Mouse (Mus musculus): ENCODE data around the gene Ccdc171. TPM values are rescaled to one million over a fixed set of nuclear protein-coding genes. Genes with fewer than 3 reads are reported as not detected.

Ccdc171 gene
- polyA plus RNA-seq, 1 experiment from 2014 or later, result 6.0 TPM

DNA sequence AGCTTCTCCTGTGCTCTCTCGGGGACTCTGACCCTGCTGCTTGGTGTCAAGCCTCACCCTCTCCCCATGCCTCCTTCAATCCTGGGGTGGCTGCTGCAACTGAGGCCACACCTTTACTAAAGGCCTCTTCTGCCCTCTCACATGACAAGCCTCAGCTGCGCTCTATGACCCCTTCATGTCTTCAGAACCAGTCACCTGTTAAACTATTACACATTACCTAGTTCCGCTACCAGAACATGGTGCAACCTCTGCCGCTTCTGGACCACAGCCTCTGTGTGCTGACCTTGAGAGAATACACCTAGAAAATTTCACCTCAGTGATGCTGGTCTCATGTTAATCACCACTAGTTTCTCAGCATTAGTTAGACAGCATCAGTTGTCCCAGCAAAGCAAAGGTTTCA is 254.7 kb downstream of the Ccdc171 start:
- no peak overlapping the region for H3K9ac ChIP-seq
- no peak overlapping the region for H3K27ac ChIP-seq
- H3K4me2 ChIP-seq, result no peak overlapping the region
- no peak for ATAC-seq (ENCODE audit: low FRiP score)
- peaks cover 3% of the 10 kb centered on the region; the same call in 1 of the 2 replicates for H3K4me1 ChIP-seq
- H3K4me3 ChIP-seq (replicated peaks), result no peak overlapping the region
- no peaks in the 10 kb centered on the region for H3K36me3 ChIP-seq (replicated peaks)
- H3K27me3 ChIP-seq, result no peaks in the 10 kb centered on the region
- WGBS, result 98% methylated on average over 4 of the region's 4 CpGs
- 0 out of 2 replicates have a peak, but pooled peaks cover 6% of the 10 kb centered on the region for H3K9me3 ChIP-seq

DNA sequence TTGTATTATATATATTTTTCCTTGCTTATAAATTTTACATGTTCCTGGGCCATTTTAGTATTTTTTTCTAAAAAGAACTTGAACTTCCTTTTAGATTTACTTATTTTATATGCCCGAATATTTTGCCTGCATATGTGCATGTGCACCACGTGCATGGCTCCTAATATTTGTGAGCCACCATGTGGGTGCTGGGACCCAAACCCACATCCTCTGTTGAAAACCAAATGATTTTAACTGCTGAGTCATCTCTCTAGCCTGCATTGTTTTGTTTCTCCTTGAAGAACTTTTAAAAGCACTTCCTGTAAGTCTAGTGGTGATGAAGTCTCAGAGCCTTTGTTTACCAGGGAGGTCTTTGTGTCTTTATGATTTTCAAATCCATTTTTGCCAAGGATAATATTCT is 259.8 kb downstream of the Ccdc171 start:
- Histone ChIP-seq H3K27ac (no peak overlapping the region), H3K4me3 (replicated peaks) (no peak overlapping the region), H3K4me2 (no peak overlapping the region), H3K27me3 (no peaks in the 10 kb centered on the region), H3K4me1 (no peaks in the 10 kb centered on the region), H3K36me3 (replicated peaks) (no peaks in the 10 kb centered on the region), H3K9me3 (0 out of 2 replicates have a peak, but pooled peaks cover under 1% of the 10 kb centered on the region), H3K9ac (no peak overlapping the region)
- no peak for ATAC-seq (ENCODE audit: low FRiP score)
- 92% methylated on average over 2 of the region's 2 CpGs for WGBS

DNA sequence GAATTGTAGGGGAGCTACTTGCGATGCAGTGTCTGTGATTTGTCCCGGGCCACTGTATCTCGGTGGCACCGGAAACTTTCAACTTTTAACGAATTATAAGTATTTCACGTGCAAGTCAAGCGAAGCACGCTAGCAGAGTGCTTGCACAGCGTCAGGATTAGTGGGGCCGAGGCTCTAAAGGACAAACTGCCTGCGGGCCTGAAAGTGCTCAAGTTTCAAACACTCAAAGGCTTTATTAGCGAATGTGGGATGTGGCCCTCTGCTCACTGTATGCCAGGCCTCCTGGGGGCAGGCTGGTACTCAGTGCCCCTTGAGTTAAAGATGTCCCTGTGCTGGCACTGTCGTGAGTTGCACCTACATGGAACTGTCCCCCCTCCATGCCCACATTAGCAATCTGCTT is 266.5 kb downstream of the Ccdc171 start:
- Histone ChIP-seq H3K27ac (no peak overlapping the region), H3K36me3 (replicated peaks) (no peaks in the 10 kb centered on the region), H3K4me1 (peaks cover 16% of the 10 kb centered on the region), H3K9ac (no peak overlapping the region), H3K4me3 (replicated peaks) (no peak overlapping the region), H3K4me2 (no peak overlapping the region), H3K9me3 (no peaks in the 10 kb centered on the region), H3K27me3 (no peaks in the 10 kb centered on the region)
- WGBS, result 8% methylated on average over 13 of the region's 13 CpGs
- ATAC-seq (ENCODE audit: low FRiP score), result no peak

DNA sequence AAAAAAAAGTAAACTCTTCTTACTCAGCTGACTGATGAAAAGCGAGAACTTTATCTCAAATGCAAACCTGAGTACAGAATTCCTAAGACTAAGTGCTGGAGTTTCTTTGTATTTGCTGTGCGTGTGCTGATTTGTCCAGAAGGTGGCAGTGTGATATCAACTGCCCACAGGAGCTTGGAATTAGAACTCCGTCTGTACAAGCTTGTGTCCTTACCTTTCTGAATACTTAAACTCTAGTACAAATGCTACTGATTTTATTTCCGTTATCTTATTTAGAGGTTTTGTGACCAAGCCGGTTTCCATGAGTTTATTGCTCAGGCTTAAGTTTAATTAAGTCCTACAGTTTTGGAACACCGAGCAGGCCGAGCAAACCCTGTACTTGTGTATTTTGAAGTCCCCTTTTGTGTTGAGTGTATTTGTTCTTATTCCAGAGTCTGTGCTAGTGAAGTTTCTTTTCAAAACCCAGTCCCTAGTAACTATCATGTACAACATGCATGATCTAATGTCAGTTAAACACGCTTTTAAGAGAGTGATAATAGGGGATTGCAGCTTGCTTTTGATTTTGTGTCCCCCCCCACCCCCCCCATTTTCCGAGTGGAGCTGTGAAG is 269.1 kb downstream of the Ccdc171 start:
- H3K27me3 ChIP-seq, result no peaks in the 10 kb centered on the region
- H3K27ac ChIP-seq, result no peak overlapping the region
- no peaks in the 10 kb centered on the region for H3K36me3 ChIP-seq (replicated peaks)
- no peak overlapping the region for H3K9ac ChIP-seq
- H3K9me3 ChIP-seq, result no peaks in the 10 kb centered on the region
- H3K4me2 ChIP-seq, result peak overlapping the region; percentile 36
- WGBS, result 13% methylated on average over 9 of the region's 9 CpGs
- 0 out of 2 replicates have a peak overlapping the region, but pooled peaks have one; percentile 13 for H3K4me3 ChIP-seq (replicated peaks)
- peaks cover 16% of the 10 kb centered on the region for H3K4me1 ChIP-seq
- peak; percentile 76 for ATAC-seq (ENCODE audit: low FRiP score)

DNA sequence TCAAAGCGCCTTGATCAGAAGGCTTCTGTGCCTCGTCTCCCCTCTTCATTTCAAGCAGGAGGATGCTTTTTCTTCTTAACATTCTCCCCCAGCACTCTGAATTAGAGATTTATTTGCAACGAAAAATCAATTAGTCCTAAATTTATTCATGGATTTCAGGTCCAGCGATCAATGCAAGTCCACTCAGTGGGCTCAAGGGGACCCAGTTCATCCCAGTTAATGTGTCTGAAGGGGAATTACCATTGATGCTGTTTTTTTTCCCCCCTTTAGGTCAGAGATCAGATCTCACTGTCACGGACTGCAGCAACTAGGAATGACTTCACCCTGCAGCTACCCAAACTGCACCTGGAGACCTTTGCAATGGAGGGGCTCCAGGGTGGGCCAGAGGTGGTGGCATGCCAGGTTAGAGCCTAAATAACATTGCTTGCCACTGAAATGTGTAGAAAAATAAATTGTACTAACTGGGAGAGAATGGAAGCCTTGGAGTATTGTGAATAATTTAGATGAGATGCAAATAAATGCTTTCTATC is 269.6 kb downstream of the Ccdc171 start:
- Histone ChIP-seq H3K4me2 (peak overlapping the region; percentile 36), H3K9ac (no peak overlapping the region), H3K4me1 (peaks cover 16% of the 10 kb centered on the region), H3K27ac (no peak overlapping the region), H3K9me3 (no peaks in the 10 kb centered on the region), H3K36me3 (replicated peaks) (no peaks in the 10 kb centered on the region), H3K27me3 (no peaks in the 10 kb centered on the region), H3K4me3 (replicated peaks) (no peak overlapping the region)
- peak; percentile 28; the same call in 1 of the 2 replicates for ATAC-seq (ENCODE audit: low FRiP score)
- 9% methylated on average over 5 of the region's 5 CpGs for WGBS

DNA sequence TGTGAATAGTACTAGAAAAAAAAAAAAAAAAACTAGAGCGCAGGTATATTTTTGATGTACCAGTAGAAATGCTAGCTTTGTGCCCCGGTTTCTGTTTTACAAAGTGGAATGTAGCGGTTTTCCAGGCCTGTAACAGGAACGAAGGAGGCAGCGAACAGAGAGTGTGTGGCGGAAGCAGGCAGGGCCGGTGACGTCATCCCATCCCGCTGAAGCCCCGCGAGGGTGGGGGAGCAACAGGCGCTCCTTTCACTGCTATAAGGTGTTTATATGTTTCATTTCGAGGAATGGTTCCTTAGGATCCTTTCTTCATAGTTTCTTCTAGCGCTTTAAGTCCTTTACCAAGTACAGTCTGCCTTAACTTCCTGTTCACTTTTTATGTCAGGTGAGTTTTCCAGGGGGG is 272.6 kb downstream of the Ccdc171 start:
- H3K27me3 ChIP-seq, result no peaks in the 10 kb centered on the region
- H3K27ac ChIP-seq, result no peak overlapping the region
- no peak overlapping the region for H3K4me2 ChIP-seq
- no peaks in the 10 kb centered on the region for H3K9me3 ChIP-seq
- no peak for ATAC-seq (ENCODE audit: low FRiP score)
- 80% methylated on average over 14 of the region's 14 CpGs for WGBS
- peaks cover 7% of the 10 kb centered on the region for H3K4me1 ChIP-seq
- no peaks in the 10 kb centered on the region for H3K36me3 ChIP-seq (replicated peaks)
- H3K4me3 ChIP-seq (replicated peaks), result no peak overlapping the region
- no peak overlapping the region for H3K9ac ChIP-seq

DNA sequence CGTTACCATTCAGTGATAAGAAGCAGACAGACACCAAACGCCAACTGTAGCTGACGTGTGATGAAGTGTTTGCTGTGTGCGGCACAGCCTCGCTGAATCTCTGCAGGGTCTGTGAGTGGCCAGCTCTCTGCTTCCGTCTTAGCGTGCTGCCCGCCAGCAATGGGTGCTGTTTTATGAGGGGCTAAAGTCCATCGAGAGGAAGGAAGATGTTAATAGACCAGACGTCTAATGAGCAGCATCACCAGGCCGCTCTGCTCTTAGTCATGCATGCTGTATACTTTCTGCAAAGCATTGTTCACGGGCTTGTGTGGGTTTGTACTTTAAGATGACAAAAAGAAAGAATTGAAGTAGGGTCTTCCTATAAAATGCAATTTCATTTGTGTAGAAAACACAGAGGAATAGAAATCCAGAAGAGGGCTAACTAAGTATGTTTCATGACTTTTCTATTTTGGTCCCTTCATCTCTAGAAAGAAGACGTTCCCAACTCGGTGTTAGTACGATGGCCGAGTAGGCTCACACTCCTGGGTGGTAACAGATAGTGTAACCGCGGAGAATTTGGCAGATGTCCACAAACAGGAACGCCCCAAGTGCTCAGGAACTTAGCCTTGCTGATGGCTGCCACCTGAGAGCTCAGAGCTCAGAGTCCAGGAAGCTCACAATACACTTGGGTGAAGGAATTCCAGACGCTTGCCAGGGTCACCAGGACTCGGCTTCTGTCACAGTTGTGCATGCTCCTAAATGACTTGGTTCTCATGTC is 273.5 kb downstream of the Ccdc171 start:
- ATAC-seq (ENCODE audit: low FRiP score), result no peak
- 92% methylated on average over 21 of the region's 21 CpGs for WGBS
- H3K9me3 ChIP-seq, result no peaks in the 10 kb centered on the region

DNA sequence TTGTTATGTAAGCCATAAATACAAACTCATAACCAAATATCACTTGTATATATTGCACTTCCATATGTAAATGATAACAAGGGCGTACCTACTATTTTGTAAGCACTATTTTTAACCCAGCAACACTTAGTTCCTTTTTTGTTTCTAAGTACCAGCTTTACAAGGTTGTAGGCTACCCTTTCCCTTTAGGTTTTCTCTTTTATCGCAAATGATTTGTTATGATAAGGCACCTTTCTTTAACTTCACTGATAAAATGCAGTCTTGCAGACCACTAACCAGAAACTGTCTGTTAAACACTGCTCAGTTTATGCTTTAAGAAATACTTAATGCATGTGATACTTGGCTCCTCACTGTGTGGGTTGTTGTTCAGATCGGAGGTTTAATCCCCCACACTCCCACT is 275.1 kb downstream of the Ccdc171 start:
- no peak overlapping the region for H3K9ac ChIP-seq
- H3K4me2 ChIP-seq, result no peak overlapping the region
- H3K36me3 ChIP-seq (replicated peaks), result no peaks in the 10 kb centered on the region
- no peaks in the 10 kb centered on the region for H3K27me3 ChIP-seq
- no peak for ATAC-seq (ENCODE audit: low FRiP score)
- H3K27ac ChIP-seq, result no peak overlapping the region
- no peak overlapping the region for H3K4me3 ChIP-seq (replicated peaks)
- no peaks in the 10 kb centered on the region for H3K9me3 ChIP-seq
- H3K4me1 ChIP-seq, result no peaks in the 10 kb centered on the region
- WGBS, result 78% methylated on average over 3 of the region's 3 CpGs

More for the DNA sequence above, 273.5 kb downstream of the Ccdc171 start:
- H3K4me1 ChIP-seq, result peaks cover 7% of the 10 kb centered on the region
- no peaks in the 10 kb centered on the region for H3K27me3 ChIP-seq
- H3K27ac ChIP-seq, result no peak overlapping the region
- H3K36me3 ChIP-seq (replicated peaks), result no peaks in the 10 kb centered on the region
- no peak overlapping the region for H3K4me3 ChIP-seq (replicated peaks)
- H3K4me2 ChIP-seq, result no peak overlapping the region
- no peak overlapping the region for H3K9ac ChIP-seq

DNA sequence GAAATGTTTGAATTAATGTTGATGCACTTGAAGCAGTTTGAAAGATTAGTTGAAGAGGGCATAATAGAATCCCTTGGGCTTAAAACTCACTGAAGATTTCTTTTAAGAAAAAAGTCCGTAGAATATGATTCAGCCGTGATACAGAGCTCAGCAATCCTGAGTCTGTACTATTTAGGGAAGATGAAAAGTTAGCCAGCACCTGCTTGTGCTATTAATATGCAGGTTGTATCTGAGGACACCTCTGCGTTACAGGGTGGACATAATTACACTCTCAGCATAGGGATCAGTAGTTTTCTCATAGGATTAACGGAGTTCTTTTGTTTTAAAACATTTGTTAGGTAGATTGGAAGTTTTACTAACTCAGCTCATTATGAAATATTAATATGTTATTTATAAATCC is 291.6 kb downstream of the Ccdc171 start:
- Histone ChIP-seq H3K27me3 (no peaks in the 10 kb centered on the region), H3K4me1 (no peaks in the 10 kb centered on the region), H3K9me3 (no peaks in the 10 kb centered on the region), H3K9ac (no peak overlapping the region), H3K4me3 (replicated peaks) (no peak overlapping the region), H3K27ac (no peak overlapping the region), H3K36me3 (replicated peaks) (no peaks in the 10 kb centered on the region), H3K4me2 (no peak overlapping the region)
- 86% methylated on average over 4 of the region's 4 CpGs for WGBS
- no peak for ATAC-seq (ENCODE audit: low FRiP score)

DNA sequence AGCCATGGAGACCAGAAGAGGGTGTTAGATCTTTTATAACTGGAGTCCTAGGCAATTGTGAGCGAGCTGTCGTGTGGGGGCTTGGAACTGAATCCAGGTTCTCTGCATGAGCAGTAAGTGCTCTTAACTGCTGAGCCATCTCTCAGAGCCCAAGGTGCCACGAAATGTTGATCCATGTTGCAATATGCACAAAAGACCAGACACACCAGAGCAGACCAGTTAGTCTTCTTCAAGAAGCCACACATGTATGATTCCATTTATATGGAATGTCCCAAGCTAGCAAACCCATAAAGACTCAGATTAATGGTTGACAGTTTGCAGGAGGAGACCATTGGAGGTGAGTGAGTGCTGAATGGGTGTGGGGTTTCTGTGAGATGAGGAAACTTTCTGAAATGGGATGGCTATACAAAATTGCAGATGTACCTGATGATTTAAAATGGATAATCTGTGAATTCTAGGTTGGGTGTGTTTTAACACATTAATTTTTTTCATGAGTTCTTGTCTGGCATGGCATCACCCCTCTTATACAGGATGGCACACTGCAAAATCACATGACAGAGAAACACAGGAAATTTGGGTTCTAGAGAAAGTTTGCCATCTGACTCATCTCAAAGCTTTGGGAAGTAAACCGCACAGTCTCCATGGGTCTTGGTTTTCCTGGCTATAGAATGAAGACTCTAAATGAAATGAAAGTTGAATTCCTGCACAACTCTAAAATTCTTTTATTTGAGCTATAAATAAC is 304.5 kb downstream of the Ccdc171 start:
- ATAC-seq (ENCODE audit: low FRiP score), result no peak
- Histone ChIP-seq H3K4me1 (no peaks in the 10 kb centered on the region), H3K27ac (no peak overlapping the region), H3K36me3 (replicated peaks) (no peaks in the 10 kb centered on the region), H3K27me3 (no peaks in the 10 kb centered on the region), H3K9me3 (no peaks in the 10 kb centered on the region), H3K4me3 (replicated peaks) (no peak overlapping the region), H3K9ac (no peak overlapping the region), H3K4me2 (no peak overlapping the region)
- 77% methylated on average over 4 of the region's 4 CpGs for WGBS

DNA sequence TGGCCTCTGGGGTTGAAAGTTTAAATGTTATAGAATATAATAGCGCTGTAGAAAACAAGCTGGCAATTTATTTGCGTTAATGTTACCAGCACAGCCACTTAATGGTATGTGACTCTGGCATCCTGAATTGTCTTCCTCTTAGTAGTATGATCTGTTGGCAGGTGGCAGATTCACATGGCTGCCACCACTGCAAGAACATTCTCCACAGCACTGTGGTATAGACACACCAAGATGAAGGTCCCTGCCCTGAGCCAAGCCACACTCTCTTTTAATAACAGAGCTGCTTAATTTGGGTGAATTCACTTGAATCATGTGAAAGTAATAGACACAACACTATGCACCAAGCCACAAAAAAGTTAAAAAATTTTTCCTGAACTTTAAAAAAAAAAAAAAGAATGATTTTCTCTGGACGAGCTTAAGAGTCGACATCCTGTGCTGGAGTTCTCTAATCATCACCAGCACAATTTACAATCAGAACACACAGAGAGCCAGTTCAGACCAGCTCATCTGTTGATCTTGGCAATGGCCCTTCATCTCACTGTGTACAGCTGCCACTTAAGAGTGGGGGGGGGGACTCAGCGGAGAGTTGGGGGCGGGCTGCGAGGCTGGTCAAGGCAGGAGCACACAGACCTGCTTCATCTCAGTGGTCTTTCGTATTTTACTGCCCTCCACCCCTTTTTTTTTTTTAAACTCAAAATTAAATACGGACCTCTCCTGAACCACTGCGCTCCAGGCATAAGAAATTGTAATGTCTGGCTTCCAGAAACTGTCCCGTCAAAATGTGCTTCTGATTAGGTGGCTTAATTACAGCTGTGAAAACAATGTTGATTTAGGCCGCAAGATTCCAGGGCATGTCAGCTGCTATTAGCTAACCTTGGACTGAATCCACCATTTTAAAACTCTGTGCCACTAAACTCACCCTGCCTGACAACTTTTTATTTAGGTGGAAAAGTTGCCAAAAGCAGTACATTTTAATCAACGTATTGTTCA is 305.8 kb downstream of the Ccdc171 start:
- 69% methylated on average over 13 of the region's 13 CpGs for WGBS
- Histone ChIP-seq H3K9me3 (no peaks in the 10 kb centered on the region), H3K27me3 (no peaks in the 10 kb centered on the region), H3K4me1 (no peaks in the 10 kb centered on the region), H3K9ac (no peak overlapping the region), H3K36me3 (replicated peaks) (no peaks in the 10 kb centered on the region), H3K4me2 (no peak overlapping the region), H3K4me3 (replicated peaks) (no peak overlapping the region), H3K27ac (no peak overlapping the region)
- ATAC-seq (ENCODE audit: low FRiP score), result no peak

All from forebrain, embryonic 12.5 days (tissue).